Mouse (Mus musculus) large intestine, adult 2 months (tissue): ENCODE data around the gene Efhb. TPM values are rescaled to one million over a fixed set of nuclear protein-coding genes. Genes with fewer than 3 reads are reported as not detected.

ENCODE experiments used
- DNase-seq: peaks from one replicate; pipeline ENCODE4 v3.0.0-alpha.2; 2012; ENCODE audit warnings: low read depth, low spot score
- WGBS: fragments of 180-500 bp; shearing (Covaris S2); methylation state at CpG from one replicate; pipeline ENCODE4 v1.1.7; 2018; 5-methylcytosine and 5-hydroxymethylcytosine counted together
- polyA plus RNA-seq: library from polyadenylated mRNA; depleted of rRNA; stranded (reverse); fragments of >200 nt; gene quantifications from 2 replicates; pipeline ENCODE4 v1.2.3, GENCODE M21; 2012; rRNA removed

Gene Efhb
- 0.56 and 0.59 TPM in 2 replicates for polyA plus RNA-seq

DNA sequence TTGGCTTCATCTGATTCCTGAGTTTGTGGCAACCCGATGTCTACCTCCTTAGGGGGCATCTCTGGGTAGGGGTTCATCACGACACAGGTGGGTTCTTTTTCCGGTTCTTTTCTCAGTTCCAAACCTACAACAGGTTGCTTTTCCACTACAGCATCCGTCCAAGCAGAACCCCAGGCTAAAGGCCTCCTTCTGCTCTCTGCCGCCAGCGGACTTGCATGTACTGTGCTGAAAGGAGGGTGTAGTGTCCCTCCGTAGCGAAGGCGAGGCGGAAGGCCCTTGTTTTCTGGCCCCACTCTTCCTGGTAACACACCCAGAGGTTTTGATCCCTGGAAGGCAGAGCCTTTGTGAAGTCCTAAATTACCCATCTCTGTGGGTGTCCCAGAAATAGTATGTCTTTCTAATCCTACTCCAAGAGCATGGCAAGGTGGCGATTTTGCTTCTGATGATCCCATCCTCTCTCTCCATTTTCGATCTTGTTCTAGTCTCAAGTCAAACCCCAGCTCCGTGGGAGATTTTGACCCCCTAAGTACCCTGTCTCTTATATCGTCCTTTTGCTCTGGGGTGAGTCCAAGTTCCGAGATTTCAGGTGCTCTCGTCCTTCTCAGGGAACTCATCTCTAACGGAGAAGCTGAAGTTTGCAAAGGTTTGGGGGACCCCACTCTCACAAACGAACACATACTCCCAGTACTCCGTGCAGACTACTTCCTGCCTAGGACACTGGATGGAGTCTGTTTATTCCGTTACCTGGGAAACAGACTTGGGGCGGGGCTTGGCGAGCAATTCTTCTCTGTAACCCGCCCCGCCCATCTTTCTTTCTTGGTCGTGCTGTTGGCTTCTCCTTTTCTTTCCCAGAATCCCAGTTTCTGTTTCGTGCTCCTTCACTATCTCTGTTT lies at the start of gene Efhb:
Gene Efhb, minus strand, starts transcription at position 719 of the 893 bp plus-strand sequence.
- WGBS = 20% methylated on average over 26 of the region's 26 CpGs
- peak; percentile 84 for DNase-seq

DNA sequence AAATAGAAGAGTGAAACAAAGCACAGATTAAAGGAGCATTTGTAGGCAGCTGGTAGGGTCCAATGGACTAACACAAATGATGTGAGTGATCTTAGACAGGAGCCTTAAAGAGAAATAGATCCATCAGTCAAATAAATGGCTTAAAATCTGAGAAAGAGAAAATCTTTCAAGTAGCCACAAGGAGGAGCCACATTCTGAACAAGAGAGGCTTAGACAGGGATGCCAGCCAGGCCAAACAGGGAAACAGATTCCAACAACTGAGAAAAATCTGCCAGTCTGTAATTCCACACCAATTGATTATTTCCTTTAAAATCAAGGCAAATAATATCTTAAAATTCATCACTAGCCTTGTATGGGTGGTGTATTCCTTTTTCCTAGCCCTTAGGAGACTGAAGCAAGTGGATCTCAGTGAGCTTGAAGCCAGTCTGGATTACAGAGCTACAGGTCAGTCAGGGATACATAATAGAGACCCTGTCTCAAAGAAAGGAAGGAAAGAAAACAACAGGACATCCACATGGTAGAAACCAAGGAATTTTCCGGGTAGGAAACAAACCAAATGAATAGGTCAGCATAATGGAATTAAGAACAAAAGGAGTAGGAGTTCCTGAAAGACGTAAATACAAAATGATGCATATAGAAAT lies 49.3 kb upstream of the Efhb start:
- WGBS = 83% methylated on average over 2 of the region's 2 CpGs
- DNase-seq = no peak

GRCm38 (mm10) chr17:53502966-53503365 lies 39.8 kb upstream of the Efhb start:
- no peak for DNase-seq
- 90% methylated on average over 2 of the region's 2 CpGs for WGBS

DNA sequence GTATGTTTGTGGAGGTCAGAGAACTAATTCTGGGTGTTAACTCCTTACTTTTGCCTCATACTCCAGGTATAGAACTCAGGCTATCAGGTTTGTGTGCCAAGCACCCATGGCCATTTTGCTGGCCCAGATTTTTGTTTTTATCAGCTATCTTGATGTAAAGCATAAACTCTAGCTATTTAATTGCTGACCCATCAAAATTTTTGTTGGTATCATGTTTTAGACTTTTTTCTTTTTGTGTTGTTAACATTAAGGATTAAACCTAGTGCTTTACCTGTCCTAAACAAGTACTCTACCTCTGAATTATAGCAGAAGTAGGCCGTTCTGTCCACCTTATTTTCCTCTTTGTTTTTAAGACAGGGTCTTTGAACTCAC lies 25.9 kb upstream of the Efhb start:
- no peak for DNase-seq
- 89% methylated on average over 1 of the region's 1 CpGs for WGBS

- DNase-seq = no peak
- 78% methylated on average over 4 of the region's 4 CpGs for WGBS
Measured at GRCm38 (mm10) chr17:53488291-53489006, 25.3 kb upstream of the Efhb start.

DNA sequence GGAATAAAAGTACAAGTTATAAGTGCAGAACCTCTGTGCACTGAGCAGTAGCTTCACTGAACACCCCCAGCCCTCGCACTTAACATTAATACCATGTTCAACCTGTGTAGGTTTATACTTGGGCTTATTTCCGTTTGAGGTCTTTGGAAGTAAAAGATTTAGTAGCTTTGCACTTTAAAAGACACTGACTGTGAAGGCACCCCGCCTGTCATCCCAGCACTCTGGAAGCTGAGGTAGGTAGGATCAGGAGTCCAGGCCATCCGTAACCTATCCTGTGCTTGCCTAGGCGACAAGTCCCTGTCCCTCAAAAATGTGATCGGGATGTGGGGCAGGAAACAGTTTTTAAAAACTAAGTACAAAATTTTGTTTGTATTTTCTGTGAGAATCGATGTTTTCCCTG lies 17.3 kb upstream of the Efhb start:
- WGBS = 24% methylated on average over 7 of the region's 7 CpGs
- no peak for DNase-seq

DNA sequence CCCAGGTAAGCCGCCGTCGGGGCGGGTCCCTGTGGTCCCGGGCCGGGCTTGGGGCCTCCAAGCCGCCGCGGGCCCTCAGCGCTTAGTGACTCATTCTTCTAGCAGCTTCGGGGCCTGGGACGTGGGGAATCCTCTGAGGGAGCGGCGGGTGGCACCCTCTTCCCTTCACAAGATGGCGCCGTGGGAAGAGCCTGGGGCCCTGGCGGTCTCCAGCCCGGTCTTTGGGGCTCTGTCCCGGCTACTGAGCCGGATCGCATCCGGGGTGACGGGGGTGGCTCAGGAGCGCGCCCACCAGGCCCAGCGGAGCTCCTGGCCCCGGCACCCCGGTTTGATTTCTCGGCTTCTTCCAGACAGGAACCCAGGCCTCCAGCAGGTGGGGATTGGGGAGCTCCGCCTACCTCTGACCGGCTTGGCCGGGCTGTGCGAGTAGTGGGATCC lies 16.5 kb upstream of the Efhb start:
- DNase-seq = no peak
- WGBS = 0% methylated on average over 32 of the region's 33 CpGs

DNA sequence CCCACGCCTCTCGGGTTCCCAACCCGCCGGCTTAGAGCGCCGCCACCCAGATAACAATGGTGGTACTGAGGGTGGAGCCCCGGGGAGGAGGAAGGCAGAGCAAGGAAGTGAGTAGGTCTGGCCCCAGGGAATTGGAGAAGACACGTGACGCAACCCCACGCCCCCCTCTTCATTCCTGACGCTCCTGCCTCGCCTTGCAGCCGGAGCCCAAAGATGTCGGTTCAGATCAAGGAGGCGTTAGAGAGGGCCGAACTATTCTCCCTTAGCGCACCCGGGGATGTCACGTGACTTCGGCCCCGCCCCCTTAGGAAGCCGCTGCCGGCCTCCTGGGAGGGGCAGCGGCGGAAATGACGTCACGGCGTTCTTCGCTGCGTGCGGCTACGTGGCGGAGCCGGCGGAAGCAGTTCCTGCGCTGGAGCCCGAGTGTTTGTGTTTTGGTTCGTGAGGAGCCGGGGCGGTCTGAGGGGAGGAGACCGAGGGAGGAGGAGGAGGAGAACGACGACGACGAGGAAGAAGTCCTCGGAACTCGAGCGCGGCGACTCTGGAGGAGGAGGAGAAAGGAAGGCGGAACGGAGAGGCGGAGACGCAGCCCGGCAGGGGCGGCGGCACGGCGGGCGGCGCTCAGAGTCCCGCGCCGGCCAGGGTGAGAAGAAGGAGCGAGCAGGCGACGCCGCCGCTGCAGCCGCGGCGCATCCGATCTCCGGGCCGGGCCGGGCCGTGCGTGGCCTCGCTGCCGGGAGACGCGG lies 15.9 kb upstream of the Efhb start, which contains the start of gene Rab5a:
Gene Rab5a, plus strand, starts transcription at position 377 of the 746 bp plus-strand sequence.
- DNase-seq = peak; percentile 97
- under 1% methylated on average over 75 of the region's 82 CpGs for WGBS

DNA sequence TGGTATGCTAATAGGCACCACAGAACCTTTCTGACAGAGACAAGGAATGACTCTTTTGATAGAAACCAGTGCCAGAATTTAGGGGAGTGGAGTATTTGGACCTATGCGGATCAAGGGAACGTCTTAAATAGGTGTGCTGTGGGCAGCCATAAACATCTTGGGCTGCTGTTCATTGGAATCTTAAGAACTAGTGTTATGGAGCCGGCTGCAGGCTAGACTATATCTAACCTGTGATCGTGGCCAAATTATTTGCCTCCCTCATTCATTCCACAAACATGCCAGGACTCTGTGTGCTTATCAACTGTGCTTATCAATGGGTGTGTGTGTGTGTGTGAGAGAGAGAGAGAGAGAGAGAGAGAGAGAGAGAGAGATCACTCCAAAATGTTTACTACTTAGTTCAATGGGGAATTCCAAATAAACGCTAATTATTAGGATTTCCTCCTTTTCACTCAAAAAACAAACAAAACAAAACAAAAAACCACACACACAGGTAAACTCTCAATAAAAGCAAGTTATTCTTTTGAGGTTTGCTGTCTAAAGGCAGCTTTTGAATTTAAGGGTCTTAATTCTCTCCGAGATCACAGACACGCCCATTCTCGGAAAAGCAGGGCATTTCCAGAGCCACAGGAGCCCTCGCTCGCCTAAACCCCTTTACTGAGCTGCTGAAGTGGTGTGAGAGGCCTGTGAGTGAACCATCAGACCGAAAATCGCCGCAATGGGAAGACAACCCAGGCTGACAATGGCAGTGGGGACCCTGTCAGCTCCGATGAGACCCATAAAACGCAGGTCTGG lies 15.1 kb upstream of the Efhb start:
- WGBS = 5% methylated on average over 15 of the region's 15 CpGs

GRCm38 (mm10) chr17:53468697-53469096 lies 5.6 kb upstream of the Efhb start:
- DNase-seq = no peak

More for the DNA sequence above, 15.1 kb upstream of the Efhb start:
- DNase-seq = no peak

GRCm38 (mm10) chr17:53465569-53465968 lies 2.4 kb upstream of the Efhb start:
- 48% methylated on average over 4 of the region's 4 CpGs for WGBS
- DNase-seq = no peak

- 6% methylated on average over 8 of the region's 9 CpGs for WGBS
- no peak for DNase-seq
Measured at GRCm38 (mm10) chr17:53463496-53463840, 347 bp upstream of the Efhb start.

GRCm38 (mm10) chr17:53456742-53457141 lies 6.4 kb downstream of the Efhb start:
- DNase-seq = no peak
- WGBS = 75% methylated on average over 1 of the region's 1 CpGs

DNA sequence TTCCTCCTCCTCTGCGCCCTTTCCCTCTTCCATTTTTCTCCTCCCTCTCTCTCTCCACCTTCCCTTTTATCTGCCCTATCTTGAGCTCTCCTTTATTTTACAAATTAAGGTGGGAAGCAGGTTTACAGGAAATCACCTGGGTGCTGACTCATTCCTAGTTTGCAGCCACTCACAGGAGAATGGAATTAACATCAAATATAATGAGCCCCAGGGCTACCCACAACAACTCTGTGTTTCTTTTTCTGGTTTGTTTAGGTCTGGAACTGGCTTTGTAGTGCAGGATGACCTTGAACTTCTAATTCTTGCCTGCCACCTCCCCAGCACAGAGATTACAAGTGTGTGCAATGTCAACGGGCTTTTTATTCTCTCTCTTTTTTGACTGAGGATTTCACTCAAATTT lies 7.0 kb downstream of the Efhb start:
- WGBS = 67% methylated on average over 2 of the region's 2 CpGs

DNA sequence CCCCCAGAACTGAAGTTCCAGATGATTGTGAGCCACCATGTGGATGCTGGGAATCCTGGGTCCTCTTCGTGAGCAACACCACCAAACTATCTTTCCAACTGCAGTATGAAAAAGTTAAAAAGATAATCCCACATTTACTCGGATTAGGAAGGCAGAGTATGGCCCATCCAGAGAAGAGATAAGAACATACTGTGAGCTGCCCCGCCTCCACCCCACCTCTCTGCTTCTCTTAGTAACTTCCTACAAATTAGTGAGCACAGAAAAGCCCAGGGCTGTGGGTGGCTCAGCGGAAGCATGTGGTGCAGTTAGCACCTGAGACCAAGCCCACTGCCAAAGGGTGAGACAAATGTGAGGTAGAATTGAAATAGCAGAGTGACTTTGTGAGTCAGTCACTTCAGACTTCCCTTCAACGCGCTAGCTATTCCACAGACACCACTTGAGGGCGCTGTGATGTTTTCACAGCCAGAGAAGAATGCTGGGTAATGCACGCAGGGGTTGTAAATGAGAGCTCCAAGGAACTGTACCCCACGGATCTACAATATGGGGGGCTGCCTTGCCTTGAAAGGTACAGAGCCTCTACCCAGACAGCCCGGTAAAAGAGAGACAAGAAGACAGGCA lies 60.3 kb downstream of the Efhb start:
- DNase-seq = no peak
- WGBS = 42% methylated on average over 10 of the region's 10 CpGs

More for the DNA sequence above, 7.0 kb downstream of the Efhb start:
- DNase-seq = no peak

GRCm38 (mm10) chr17:53393201-53393600 lies 69.9 kb downstream of the Efhb start:
- WGBS = 79% methylated on average over 2 of the region's 2 CpGs
- DNase-seq = no peak

DNA sequence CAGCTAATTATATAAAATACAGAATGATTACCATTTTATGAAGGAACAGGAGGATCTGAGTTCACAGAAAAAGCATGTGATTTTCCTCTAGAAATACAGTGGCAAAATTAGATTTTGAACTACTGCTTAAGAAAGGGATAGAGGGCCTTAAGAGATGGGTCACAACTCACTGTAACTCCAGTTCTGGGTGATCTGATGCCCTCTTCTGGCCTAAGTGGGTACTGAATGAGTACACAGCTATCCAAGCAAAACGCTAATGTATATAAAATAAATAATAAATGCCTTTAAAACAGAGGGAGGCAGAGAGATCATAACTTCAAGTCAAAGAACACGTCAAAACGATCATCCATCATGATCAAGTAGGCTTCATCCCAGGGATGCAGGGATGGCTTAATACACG lies 73.6 kb downstream of the Efhb start:
- 35% methylated on average over 4 of the region's 4 CpGs for WGBS
- no peak for DNase-seq
